Mouse (Mus musculus) thymus, postnatal 14 days (tissue): ENCODE results near the gene Homer2.

Experiments
- DNase-seq: peaks from one replicate; pipeline ENCODE4 v3.0.0; 2021

Homer2 gene

DNA sequence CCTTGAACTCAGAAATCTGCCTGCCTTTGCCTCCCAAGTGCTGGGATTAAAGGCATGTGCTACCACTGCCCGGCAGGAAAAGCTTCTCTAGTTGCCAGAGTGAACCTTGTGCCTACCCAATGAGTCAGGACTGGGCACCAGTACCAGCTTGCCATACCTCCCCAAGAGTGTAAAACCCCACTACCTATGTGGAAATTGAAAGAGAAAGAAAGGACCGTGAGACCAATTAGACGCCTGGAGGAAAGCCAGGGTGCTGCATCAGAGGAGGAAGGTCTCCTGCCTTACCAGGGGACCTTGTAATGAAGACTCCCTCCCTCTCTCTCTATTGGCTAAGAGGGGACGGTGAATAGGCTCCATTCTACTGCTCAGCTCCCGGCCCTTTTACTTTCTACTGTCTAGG is 59.4 kb downstream of the Homer2 start:
- no peak for DNase-seq

DNA sequence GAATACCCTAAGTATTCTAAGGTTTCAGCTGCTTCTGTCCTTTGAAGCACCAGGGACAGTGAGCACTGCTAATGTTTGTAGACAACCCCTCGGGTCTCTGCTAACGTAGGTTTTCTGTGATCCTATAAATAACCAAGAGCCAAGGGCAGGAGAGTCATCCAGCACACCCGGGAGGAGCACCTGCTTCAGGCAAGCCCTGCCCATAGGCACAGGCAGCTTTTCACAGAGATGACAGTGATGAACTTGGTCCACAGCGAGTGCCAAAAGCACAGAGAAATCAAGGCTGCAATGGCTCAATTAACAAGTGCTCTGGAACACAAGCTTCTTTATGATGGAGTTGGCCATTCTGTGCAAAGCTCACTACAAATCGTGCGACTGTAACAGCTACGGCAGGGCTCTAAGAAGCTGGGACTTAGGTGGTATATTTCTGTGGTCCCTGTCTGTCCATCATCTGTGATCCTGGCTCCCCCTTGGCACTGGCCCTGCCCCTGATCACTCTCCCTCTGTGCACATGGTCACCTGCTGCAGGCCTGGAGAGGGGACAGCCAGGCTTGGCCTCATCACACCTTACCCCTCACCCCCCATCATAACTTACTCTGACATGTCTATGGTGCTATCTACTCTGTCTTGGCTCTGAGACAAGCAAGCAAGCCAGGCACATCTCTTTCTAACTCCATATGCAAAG is 62.6 kb downstream of the Homer2 start:
- no peak for DNase-seq

DNA sequence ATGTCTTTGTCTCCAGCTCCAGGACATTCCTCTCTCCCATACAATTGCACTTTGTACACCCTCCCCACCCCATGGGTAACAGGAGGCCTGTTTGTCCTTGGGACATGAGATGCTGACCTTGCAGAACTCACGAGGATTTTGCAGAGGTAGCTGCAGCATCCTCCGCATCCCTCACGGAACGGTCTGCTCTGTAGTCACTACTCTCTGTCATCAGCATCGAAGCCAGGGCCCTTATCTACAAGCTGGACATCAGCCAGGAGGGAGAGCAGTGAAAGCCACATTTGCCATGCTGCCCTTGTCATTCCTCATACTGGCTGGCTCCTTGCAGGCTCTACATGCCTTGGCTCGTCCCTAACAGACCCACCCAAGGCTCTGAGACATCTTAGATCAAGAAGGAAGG is 66.2 kb downstream of the Homer2 start:
- DNase-seq, result no peak

DNA sequence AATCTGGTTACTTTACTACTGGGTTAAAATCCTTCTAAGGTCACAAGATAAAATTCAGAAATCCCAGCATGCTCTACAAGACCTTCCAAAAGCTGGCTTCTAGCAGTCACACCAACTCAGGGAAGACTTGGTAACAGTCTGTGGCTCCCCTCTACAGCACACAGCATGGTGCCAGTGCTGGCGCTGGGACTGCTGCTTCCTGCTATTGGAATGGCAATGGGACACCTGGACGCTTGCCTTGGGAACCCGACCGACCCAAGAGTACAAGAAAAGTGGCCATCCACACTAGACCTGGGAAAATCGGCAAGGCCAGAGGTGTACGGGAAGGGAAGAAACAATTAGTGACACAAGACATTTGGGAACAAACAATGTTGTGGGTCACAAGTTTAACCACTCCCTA is 74.7 kb downstream of the Homer2 start:
- DNase-seq, result no peak

DNA sequence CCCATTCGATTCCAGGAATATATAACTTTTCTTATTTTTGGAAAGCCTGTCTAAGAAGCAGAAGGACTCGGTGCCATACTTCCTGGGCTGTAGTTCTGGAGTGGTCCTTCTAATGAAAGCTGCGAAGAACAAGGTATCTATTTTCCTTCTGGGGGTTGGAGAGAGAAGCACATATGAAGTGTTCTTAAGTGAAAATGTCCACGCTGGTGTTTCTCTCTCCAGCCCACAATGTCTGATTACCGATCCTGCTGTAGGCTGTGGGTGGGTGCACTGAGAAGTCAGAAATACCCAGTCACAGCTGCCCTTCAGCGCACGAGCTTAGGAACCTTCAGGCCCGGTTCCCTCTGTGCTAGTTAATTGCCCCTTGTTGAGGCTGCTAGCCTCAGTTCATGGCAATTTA is 76.1 kb downstream of the Homer2 start:
- no peak for DNase-seq

DNA sequence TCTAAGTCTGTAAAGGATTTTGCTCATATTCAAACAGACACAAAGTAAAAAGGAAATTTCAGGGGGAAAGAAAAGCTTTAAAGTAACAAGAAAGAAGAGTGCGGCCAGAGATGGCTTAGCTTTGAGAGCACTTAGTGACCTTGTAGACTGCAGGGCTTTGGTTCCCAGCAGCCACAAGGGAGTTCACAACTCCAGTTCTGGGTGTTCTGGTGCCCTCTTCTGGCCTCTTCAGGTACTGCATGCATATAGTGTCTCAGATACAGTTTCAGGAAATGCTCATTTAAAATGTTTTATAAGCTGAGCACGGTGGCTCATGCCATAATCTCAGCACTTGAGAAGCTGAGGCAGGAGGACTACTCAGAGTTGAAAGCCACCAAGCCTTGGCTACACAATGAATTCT is 80.9 kb downstream of the Homer2 start:
- peak; percentile 50 for DNase-seq

DNA sequence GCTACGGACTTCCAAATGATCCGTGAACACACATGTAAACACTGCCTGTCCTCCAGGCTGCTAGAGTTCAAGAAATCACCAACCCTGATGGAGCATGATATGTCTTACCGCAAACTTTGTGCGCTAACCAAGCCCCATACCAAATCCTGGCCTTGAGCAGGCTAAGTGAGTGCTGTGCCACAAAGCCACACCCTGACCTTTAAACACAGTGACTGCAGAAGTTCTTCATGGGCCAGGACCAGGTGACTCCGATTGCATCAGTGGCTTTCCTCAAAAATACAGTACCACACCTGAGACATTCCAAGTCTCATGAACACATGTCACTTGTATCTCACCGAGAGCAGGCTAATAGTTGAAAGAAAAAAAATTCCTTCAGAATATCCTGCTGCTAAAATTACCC is 83.6 kb downstream of the Homer2 start:
- DNase-seq, result no peak

DNA sequence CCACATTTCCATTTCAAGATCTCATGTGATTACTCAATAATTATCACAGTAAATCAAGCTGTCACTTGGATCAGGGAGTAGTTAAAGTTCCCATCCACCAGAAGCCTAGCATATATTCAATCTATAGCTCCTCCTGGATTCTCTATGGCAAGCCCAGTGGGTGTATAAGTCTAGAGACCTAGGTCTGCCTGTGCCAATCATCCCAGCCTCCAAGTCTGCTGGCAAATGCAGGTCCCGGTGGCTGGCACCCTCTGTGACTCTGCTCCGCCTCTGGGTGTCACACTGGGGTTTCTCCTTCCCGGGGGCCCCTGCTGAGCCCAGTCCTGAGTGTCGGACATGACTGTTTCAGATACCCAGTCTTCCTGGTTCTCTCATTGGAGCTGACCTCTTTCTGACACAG is 84.5 kb downstream of the Homer2 start:
- DNase-seq, result no peak

DNA sequence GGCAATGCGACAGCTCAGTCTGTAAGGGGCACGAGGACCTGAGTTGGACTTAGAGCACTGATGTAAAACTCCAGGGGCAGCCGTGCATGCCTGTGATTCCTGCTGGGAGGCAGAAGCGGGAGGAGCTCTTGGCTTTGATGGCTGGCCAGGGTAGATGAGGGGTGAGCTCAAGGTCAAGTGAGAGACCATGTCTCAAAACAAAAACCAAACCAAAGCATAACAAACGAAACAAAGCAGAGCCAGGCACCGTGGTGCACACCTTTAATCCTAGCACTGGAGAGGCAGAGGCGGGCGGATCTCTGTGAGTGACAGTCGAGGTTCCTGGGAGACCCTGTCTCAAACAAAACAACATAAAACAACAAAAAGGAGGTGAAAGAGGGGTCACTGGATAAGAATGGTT is 92.3 kb downstream of the Homer2 start:
- no peak for DNase-seq

DNA sequence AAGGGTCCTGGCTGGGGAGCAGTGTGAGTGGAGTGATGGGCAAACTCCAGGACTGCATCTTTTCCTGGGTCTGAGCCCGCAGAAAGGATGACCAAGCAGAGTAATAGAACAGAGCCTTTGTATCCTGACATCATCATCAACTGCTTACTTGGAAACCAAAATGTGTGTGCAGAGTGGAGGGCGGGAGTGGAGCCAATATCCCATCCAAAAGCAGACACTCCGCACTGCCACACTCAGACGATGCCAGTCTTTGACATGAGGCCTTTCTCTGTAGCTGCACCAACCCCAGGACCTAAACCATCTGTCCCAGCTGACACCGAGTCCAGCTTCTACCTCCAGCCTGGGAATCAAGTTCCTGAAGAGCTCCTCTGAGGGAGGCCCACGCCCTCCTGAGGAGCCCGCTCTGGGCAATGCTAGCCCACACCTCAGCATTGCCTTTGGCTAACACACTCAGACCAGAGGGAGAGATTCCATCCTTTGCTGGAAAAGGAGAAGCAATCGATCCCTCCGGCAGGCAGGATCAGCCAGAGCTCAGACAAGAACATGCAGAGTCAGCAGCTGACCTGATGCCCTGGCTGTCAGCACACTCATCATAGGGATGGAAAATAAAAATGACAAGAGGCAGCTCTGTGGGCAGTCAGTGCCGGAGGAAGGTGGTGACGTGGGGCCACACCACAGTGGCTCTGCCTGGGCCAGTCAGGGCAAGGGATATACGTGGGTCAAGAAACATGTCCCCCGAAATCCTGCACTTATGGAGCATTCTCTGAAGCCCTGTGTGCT is 94.3 kb downstream of the Homer2 start:
- no peak for DNase-seq

DNA sequence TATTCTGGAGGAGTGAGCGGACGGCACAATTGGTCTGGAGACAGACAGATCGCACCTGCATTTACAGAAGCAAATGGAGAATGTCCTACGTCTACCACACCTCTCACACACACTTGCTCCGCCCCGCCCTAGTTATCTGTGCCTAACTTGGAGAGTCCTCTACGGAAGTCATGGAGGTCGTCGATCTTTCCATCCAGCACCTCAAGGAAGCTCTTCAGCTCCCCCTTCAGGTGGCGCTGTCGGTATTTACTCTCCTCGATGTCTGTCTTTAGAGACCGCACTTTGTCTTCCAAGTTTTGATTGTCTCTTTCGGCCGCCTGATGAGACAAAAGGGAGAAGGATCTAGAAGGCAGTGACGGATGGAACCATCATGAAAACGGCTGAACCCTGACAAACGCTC is 97.2 kb downstream of the Homer2 start:
- DNase-seq, result peak; percentile 42

DNA sequence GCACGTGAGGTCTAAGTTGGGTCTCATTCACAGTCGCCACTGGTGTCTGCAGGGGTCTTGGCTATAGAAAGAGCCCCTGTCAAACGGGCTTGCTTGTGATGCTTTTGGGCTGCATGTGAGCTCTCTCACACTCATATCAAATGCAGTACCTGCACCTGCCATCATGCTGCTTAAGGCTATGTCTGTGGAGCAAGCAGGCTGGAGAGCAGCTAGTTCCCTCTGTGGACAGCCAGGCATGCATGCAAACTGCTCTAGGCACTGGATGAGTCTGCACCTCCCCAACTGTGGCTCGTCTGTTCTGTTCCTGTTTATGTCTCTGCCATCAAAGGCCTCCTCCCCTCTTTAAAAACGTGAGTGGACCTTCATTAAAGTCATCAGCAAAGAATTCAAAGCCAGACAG is 100.9 kb downstream of the Homer2 start:
- no peak for DNase-seq

DNA sequence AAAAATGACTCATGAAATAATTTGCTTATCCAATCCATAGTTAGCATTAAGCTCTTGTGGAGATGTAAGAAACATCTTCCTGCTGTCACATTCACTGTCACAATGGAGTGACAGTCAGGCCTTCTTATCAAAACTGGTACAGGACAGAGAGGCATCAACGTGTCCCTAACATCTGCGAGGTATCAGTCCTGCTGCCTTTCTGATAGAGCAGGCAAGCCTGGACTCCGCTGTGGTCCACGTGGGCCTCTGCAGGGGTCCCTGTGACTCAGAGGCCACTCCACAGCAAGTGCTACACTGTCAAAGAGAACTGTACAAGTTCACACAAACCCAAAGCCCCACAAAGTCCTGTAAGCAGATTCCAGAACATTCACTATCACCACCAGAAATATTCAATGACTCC is 101.8 kb downstream of the Homer2 start:
- DNase-seq, result no peak

DNA sequence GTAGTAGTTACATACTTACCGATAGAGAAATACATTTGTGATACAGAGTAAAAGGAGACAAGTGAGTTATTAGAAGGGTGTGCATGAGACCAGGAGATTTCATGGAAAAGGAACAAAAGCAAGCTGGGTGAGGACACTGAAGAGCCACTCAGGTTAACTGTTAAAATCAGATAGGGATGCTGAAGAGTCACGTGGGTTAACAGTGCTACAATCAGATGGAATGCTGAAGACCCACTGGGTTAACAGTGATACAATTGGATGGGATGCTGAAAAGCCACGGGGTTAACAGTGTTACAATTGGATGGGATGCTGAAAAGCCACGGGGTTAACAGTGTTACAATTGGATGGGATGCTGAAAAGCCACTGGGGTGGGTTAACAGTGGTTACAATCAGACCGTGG is 102.3 kb downstream of the Homer2 start:
- DNase-seq, result no peak

DNA sequence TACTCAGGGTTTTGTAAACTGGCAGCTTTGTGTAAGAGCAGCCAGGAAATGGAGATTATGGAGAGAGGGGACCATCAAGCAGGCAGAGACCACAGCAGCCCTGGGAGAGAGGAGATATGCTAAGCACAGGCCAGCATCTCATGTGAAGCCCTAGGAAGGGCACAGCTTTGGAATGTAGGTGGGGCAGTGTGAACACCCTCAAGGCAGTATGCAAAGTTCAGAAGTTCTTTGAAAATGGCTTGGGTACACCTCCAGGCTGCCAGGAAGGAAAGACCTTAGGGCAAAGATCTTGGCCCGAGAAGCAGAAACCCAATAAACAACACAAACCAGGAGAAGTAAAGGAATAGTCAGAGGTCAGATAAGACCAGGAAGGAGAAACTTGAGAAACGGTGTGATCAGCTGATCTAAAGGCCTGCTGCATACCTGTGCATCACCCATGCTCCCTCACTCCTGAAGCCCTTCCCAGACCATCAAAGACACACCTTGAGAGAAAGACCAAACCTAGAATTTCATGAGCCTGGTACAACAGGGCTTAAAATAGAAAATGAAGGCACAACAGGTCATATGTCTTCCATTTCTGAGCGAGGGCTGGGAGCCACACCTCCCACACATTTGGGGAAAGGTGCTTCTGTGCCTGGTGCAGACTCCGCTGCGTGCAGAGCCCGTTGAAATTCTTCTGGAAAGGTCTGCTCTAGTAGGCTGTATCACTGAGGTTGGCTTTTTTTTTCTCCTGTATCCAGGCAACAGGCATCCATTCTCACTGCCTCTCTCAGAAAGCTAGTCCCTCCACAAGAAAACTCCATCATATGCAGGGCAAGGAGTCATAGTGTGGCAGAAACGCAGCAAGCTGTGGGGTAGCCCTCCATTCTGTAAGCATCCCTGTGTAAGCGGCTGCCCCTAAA is 107.7 kb downstream of the Homer2 start:
- DNase-seq, result no peak

DNA sequence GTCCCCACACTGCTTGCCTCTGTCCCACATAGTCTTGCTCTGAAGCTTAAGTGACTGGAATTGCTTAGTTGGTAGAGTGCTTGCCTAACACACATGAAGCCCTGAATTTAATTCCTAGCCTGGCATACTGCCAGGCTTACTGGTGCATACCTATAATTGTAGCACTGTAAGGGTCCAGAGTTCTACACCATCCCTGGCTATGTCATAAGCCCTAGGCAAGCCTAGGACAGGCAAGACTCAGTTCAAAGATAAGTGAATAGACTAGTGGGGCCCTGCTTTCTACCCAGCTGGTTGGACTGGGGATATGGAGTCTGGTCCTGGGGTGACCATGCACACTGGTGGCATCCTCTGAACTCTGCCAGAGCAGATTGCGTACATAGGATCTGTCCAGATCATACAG is 109.7 kb downstream of the Homer2 start:
- no peak for DNase-seq

DNA sequence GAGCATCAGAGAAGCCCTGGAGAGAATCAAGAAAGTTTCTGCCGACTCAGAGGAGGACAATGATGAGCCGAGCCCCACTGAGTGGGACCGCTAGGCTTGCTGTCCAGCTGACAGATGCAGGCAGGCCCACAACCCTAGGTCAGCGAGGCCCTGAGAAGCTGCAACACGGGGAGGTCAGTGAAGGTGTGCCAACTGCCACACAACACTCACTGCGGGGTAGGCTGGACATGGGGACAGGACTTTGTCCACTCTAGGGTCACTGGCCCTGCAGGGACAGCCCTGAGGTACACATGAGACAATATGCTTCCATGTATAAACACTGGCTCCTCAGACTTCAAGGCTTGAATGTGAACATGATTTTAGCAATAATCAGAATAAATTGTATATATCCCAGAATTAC is 111.2 kb downstream of the Homer2 start:
- no peak for DNase-seq

DNA sequence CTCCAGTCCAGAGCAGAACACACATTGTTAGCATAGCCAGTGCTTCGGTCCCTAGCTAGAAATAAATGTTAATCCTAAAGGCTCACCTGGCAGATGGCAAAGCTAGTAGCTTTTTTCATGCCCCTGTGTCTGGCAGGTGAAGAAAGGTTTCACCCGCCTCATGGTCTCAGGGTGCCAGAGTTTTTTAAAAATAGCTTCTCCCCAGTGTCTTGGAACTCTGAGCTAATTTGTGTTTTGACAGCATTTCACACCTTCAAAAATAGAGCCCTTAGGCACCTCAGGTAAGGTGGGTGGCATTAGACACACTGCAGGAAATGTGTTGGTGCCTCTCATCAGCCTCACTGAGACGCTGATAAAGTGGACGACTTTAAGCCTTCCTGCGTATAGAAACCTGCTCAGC is 112.3 kb downstream of the Homer2 start:
- DNase-seq, result no peak

DNA sequence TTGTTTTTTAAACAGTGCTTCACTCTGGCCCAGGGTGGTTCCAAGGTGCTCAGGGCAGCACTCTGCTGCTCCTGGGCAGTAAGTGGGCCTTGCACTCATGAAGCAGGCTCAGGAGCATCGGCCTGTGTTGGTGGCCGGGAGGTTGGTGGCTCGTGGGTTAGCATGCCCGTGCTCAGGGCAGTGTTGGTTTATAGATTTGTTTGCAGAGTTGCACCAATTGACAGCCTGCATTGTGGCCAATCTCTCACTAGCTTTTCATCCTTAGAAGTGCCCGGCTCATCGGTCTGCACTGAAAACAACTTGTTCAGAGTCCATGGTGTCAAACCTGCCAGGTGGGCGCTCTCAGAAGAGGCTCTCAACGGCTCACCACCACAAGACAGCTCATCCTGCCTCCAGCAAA is 113.9 kb downstream of the Homer2 start:
- DNase-seq, result no peak

DNA sequence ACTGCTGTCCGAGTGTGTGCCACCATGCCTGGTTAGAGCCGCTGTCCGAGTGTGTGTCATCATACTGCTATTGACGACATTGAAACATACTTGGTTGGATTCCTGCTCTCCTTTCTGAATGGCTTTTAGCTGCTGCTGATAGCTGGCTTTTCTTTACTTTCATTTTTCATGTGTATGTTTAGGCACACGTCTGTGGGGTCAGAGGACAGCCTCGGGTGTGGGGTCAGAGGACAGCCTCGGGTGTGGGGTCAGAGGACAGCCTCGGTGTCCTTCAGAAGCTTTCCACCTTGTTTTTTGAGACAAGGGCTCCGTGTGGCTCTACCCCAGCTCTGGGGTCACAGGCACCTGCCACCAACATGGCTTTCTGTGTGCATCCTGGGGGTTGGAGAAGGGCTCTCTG is 114.6 kb downstream of the Homer2 start:
- no peak for DNase-seq

DNA sequence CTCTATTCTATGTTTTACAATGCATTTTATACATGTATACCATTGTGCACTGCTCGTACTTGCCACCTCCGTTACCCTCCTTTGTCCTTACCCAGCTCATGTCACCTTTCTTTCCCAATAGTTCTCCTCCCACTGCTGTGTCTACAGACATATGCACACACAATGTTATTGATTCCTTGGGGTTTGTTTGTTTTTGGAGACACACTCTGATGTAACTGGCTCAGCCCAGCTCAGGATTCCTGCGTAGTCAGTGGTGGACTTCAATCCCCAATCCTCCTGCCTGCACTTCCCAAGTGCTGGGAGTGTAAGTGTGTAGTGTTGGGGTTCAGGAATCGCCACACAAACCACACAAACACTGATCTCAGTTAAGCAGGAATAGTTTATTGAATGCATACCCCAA is 120.1 kb downstream of the Homer2 start:
- no peak for DNase-seq

DNA sequence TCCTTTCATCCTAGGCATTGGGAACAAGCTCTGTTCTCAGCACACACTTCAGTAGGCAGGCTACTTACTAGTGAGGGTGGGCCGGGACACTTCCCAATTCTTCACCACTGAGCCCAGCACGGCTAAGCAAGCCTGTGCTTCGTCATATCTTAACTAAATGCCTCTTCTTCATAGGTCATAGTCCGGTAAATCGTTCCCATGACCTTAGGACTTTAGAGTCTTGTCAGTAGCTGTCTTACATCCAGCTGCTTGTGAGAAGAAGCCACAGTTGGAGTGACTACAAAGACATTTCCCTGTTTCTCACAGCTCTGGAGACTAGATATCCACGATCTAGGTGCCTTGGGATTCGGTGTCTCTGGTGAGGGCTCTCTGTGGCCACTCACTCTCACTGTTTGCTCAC is 122.0 kb downstream of the Homer2 start:
- no peak for DNase-seq

DNA sequence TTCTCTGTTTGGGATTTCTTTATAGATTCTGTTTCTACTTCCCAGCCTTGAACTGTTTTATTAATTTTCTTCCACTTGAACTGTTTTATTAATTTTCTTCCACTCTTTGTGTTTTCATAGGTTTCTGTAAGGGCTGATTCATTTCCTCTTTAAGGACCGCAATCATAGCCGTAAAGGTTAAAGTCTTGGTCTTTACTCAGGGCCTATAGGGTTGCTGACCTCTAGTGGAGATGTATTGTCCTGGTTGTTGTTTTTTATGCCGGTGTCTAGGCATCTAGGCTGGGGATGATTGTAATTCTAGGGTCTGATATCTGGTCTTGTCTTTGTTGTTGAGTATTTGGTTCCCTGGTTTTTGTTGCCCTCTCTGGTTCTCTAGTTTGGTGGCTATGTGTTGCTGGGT is 123.8 kb downstream of the Homer2 start:
- DNase-seq, result no peak

DNA sequence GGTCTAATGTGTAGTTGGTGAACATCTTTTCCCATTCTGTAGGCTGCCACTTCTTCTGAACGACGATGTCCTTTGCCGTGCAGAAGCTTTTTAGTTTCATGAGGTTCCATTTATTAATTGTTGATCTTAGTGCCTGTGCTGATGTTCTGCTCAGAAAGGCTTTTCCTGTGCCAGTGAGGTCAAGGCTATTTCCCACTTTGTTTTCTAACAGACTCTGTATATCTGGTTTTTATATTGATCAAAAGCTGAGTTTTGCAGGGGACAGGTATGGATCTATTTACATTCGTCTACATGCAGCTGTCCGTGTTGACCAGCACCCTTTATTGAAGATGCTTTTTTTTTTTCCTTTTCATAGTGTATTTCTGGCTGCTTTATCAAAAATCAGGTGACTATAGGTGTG is 128.0 kb downstream of the Homer2 start:
- DNase-seq, result no peak
